Mouse (Mus musculus): ENCODE data around the gene Lpp.

GRCm38 (mm10) chr16:24910321-24910720, 517.0 kb downstream of the Lpp start:
- no peak for TF ChIP-seq CTCF (IDR thresholded peaks at IDR 0.05; ENCODE audit: borderline replicate concordance, control insufficient read depth, extremely low read depth, insufficient read depth, low read length, poor library complexity)
- TF ChIP-seq POLR2A (IDR thresholded peaks at IDR 0.05; ENCODE audit: control insufficient read depth, extremely low read depth, insufficient read depth, low read length, poor library complexity): no peak

Measured in thymus, adult 2 months (tissue).